Mouse (Mus musculus) small intestine, adult 2 months (tissue): Measurements from ENCODE around the gene Prox2. TPM values are rescaled to one million over a fixed set of nuclear protein-coding genes. Genes with fewer than 3 reads are reported as not detected.

Source experiments
- H3K27ac ChIP-seq: fragments of 200-500 bp; 2 replicates; pipeline ENCODE4 v1.5.1; 2012; ENCODE audit warnings: low read depth, low read length, control low read depth, inconsistent platforms; ENCODE audit not compliant: insufficient read depth
- H3K27me3 ChIP-seq: fragments of 200-500 bp; 2 replicates; pipeline ENCODE4 v1.6.1; 2012; ENCODE audit warnings: mild to moderate bottlenecking, moderate library complexity, low read length, inconsistent platforms; ENCODE audit not compliant: control insufficient read depth, insufficient read depth
- H3K36me3 ChIP-seq: fragments of 200-500 bp; 2 replicates; pipeline ENCODE4 v1.6.1; 2012; ENCODE audit warnings: mild to moderate bottlenecking, low read length, control low read depth, inconsistent platforms; ENCODE audit not compliant: control insufficient read depth, insufficient read depth
- H3K4me1 ChIP-seq: fragments of 200-500 bp; 2 replicates; pipeline ENCODE4 v1.6.1; 2012; ENCODE audit warnings: low read length, inconsistent platforms, mixed read lengths; ENCODE audit not compliant: control insufficient read depth, insufficient read depth, insufficient read length
- H3K4me3 ChIP-seq: fragments of 200-500 bp; 2 replicates; pipeline ENCODE4 v1.5.1; 2012; ENCODE audit warnings: low read depth, mild to moderate bottlenecking, control low read depth, inconsistent platforms, low read length, moderate library complexity
- CTCF ChIP-seq: fragments of 200-500 bp; IDR thresholded peaks from 2 replicates; pipeline ENCODE4 v1.5.1; 2012; ENCODE audit warnings: low read depth, mild to moderate bottlenecking, control low read depth, inconsistent platforms, low read length, moderate library complexity, mixed read lengths; ENCODE audit not compliant: insufficient replicate concordance, insufficient read length; ENCODE audit errors: extremely low read depth
- POLR2A ChIP-seq: fragments of 200-500 bp; IDR thresholded peaks from 2 replicates; pipeline ENCODE4 v1.6.1; 2012; ENCODE audit warnings: low read depth, mild to moderate bottlenecking, control low read depth, inconsistent platforms, low read length, moderate library complexity
- WGBS: fragments of 180-500 bp; shearing (Covaris S2); methylation state at CpG from one replicate; pipeline ENCODE4 v1.1.7; 2018; 5-methylcytosine and 5-hydroxymethylcytosine counted together
- polyA plus RNA-seq: library from polyadenylated mRNA; depleted of rRNA; stranded (reverse); fragments of >200 nt; gene quantifications from 2 replicates; pipeline ENCODE4 v1.2.3, GENCODE M21; 2012

Gene Prox2
- polyA plus RNA-seq, 1 experiment = 1.3 TPM

DNA sequence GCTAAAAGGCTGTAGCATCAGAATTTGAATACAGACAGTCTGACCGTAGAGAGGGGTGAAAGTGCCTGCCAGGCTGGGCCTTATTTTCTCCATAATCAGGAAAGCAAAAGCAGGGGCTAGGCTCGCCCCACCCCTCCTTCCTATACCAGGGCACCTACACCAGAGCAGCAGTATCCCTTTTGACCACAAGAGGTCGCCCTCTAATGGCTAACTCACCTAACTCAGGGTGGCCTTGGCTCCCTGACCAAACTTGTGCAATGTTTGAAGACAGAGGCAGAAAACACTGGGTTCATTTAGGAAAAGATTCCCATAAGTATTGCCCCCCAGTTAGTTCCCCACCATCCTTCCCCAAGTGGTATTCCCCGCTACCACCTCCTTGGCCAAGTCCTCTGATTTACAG is 32.2 kb upstream of the Prox2 start:
- TF ChIP-seq POLR2A (no peak), CTCF (peak; percentile 93; the same call in 1 of the 2 replicates)
- H3K36me3 ChIP-seq = no peaks in the 10 kb centered on the region
- no peaks in the 10 kb centered on the region for H3K27me3 ChIP-seq
- H3K27ac ChIP-seq = no peak overlapping the region
- no peak overlapping the region for H3K4me3 ChIP-seq
- peaks cover 7% of the 10 kb centered on the region; the same call in 1 of the 2 replicates for H3K4me1 ChIP-seq
- WGBS = 23% methylated on average over 4 of the region's 4 CpGs

DNA sequence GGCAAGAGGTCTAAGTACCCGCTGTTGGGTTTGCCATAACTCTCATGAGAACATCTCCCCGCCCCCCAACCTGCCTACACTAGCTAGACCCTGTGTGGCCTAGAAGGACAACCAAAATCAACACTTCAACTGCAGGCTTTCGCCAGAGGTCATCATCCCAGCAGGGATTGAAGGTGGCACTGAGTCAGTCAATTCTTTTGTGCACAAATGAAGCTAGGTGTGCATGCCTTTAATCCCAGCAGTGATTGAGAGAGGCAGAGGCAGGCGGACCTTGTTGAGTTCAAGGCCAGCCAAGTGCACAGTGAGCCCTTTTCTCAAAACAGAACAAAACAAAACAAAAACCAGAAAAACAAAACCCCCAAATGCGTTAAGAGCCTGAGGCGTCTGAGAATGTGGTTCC is 30.5 kb upstream of the Prox2 start:
- Histone ChIP-seq H3K4me1 (peaks cover 5% of the 10 kb centered on the region; the same call in 1 of the 2 replicates), H3K4me3 (no peak overlapping the region), H3K27ac (no peak overlapping the region), H3K27me3 (no peaks in the 10 kb centered on the region), H3K36me3 (no peaks in the 10 kb centered on the region)
- WGBS = 85% methylated on average over 6 of the region's 6 CpGs
- TF ChIP-seq CTCF (no peak), POLR2A (no peak)

DNA sequence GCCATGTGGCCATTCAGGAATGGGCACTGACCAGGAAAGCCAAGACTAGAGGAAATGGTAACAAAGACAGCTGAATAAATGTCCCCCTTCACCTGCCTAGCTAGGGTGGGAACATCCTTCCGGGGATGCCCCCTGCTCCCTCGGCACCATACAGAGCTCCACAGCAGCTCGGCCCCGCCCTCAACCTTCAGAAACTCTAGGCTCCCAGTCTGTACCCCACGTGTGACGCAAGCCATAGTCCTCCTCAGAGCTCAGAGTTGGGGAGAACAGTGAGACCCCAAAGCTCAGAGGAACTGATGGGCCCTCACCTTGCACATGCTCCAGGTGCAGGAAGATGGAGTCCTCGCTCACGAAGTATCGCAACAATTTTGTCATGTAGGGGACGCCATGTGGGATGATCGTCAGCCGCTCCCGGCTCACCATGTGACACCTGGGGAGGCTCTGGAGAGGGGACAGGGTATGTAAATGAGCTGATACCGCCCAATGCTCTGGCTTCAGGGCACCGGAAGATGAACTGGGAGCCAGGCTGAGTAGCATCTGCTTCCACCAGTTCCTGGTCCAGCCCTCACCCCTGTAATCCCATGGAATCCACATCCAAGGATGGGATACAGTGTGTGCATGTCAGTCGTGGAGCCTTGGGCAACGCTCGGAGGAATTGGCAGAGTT is 29.6 kb upstream of the Prox2 start:
- H3K27ac ChIP-seq = no peak overlapping the region
- WGBS = 35% methylated on average over 18 of the region's 18 CpGs
- TF ChIP-seq CTCF = no peak
- no peak for TF ChIP-seq POLR2A
- no peaks in the 10 kb centered on the region for H3K27me3 ChIP-seq
- no peak overlapping the region for H3K4me3 ChIP-seq
- H3K4me1 ChIP-seq = peaks cover 5% of the 10 kb centered on the region; the same call in 1 of the 2 replicates
- 0 out of 2 replicates have a peak, but pooled peaks cover 2% of the 10 kb centered on the region for H3K36me3 ChIP-seq

DNA sequence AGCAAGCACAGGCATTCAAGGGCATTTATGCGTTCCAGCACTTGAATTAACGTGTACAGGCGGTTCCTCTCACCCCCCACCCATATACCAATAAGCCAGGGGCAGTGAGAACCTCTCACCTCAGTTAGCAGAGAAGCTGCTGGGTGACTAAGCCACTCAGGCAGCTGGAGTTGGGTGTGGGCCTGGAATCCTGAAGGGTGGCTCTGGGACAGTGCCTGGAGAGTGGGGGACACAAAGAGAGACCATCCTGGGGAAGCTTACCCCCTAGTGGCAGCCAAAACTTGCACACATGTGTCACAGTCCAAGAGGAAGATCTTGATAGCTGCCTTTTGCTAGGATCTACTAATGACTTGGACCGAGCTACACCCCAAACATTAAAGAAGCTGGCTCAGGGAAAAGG is 26.1 kb upstream of the Prox2 start:
- WGBS = 66% methylated on average over 4 of the region's 4 CpGs
- H3K27ac ChIP-seq = no peak overlapping the region
- peaks cover 31% of the 10 kb centered on the region for H3K36me3 ChIP-seq
- H3K27me3 ChIP-seq = no peaks in the 10 kb centered on the region
- H3K4me3 ChIP-seq = no peak overlapping the region
- H3K4me1 ChIP-seq = peaks cover 5% of the 10 kb centered on the region; the same call in 1 of the 2 replicates
- TF ChIP-seq POLR2A (no peak), CTCF (no peak)

DNA sequence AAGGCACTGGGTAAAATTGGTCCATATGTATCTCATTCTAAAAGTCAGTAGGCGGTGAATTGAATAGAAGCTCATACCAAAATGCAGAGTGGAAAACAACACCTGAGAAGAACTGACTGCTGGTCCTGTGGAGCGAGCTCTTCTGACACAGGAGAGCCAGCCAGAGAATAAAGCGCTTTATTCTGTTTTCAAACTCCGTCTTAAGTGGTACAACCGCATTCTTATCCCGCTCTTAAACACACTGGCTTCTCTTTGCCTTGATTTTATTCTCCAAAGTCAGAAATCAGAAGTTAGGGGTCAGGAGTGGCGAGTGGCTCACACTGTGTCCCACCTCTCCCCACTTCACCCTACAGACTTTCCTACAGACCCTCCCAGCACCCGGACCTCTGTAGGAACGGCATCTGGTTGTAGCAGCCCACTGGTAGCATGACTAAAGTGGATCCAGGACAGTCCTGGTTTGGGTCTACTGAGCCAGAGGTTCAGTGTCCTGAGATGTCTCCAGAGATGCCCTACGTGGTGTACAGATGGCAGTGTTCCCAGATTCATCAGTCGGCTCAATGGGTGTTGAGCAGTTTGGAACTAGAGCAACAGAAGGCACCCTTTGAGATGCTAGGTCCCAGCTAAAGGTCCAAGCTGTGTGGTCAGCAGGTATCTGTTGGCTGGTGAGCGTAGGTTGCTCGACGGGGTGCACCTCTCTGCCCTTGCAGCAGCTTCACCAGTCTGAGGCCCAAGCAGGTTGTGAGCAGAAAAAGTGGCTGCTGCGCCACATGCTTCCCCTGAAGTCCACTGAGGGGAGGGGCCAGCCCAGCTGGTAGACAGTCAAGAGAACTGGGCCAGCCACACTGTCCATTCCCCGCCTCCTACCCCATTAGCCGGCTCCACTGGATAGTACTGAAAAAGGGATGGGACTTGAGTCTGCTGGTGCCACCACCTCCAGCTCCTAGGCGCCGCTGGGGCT is 25.2 kb upstream of the Prox2 start:
- no peak overlapping the region for H3K4me3 ChIP-seq
- TF ChIP-seq POLR2A = no peak
- no peak for TF ChIP-seq CTCF
- 75% methylated on average over 19 of the region's 19 CpGs for WGBS

DNA sequence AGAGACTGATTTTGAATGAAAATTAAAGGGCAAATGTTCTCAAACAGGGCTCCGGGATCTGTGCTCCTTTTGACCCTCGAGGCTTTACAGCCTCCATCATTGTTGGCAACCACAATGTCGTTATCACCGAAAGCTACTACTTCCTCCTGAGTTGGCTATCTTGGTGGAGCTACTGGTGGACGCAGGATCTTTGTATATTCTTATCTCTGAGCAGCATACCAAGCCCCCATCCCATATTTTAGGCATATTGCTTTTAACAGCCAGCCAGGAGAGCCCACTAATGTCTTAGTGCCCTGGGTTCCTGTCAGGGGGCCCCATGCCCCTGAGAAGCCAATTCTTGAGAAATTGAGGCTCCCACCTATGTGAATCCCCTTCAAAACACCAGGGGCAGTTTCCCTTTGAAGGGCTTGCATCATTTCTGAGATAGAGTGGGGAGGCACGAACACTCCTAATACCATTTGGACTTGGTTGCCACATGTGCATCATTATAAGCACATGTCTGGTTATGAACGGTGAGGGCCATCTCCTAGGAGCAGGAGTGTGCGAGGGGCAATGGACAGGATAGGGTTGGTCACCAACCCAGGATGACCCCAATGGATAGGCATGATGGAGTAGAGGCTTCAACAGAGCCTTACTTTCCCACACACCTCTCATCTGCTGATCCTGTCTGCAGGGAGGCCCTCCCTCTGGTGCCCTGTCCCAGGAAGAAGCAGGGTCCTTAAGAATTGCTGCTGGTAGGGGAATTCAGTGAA is 23.7 kb upstream of the Prox2 start:
- Histone ChIP-seq H3K36me3 (peaks cover 53% of the 10 kb centered on the region), H3K4me3 (no peak overlapping the region), H3K27ac (no peak overlapping the region), H3K27me3 (no peaks in the 10 kb centered on the region), H3K4me1 (peaks cover 5% of the 10 kb centered on the region; the same call in 1 of the 2 replicates)
- TF ChIP-seq POLR2A (no peak), CTCF (no peak)
- 76% methylated on average over 8 of the region's 8 CpGs for WGBS

More for the DNA sequence above, 25.2 kb upstream of the Prox2 start:
- H3K4me1 ChIP-seq = peaks cover 5% of the 10 kb centered on the region; the same call in 1 of the 2 replicates
- H3K36me3 ChIP-seq = peaks cover 38% of the 10 kb centered on the region
- H3K27ac ChIP-seq = no peak overlapping the region
- no peaks in the 10 kb centered on the region for H3K27me3 ChIP-seq
